Mouse (Mus musculus) brain, embryonic 14.5 days (tissue): ENCODE data around the gene Unc45a.

Experiments used
- CTCF ChIP-seq: fragments of 200-500 bp; IDR thresholded peaks from 2 replicates; pipeline ENCODE4 v1.5.1; 2012; ENCODE audit warnings: inconsistent platforms, mild to moderate bottlenecking, moderate library complexity, borderline replicate concordance; ENCODE audit not compliant: insufficient read depth, insufficient read length; ENCODE audit errors: extremely low read depth
- POLR2A ChIP-seq: fragments of 200-500 bp; IDR thresholded peaks from 2 replicates; pipeline ENCODE4 v1.6.1; 2012; ENCODE audit warnings: mild to moderate bottlenecking, inconsistent platforms, borderline replicate concordance; ENCODE audit not compliant: poor library complexity, insufficient read depth, insufficient read length, severe bottlenecking; ENCODE audit errors: extremely low read depth

DNA sequence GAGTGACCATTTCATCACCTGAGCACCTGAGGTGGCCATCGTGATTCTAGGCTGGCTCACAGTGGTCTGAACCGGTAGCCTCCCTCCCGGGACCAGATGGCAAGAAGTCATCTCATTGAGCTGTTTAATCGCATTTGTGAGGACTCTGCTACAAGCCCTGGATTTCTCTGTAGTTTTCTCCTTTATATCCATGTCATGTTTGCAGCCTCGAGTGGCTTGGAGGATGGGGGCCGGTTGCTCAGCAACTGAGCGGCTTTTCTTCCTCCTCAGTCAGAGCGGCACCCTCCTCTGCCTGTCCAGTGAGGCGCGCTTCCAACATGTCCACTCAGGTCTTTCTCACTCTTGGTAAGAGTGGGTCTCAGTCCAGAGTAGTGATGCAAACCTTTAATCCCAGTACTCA lies 35.4 kb upstream of the Unc45a start:
- no peak for TF ChIP-seq CTCF
- no peak for TF ChIP-seq POLR2A
